Mouse (Mus musculus) 3134 (cell line): ENCODE data around the gene Wdr70.

Source experiments
- DNase-seq: peaks from one replicate; pipeline ENCODE4 v3.0.0-alpha.2; 2011; ENCODE audit warnings: low spot score; ENCODE audit not compliant: insufficient read length; ENCODE audit errors: extremely low read depth

Wdr70 gene

GRCm38 (mm10) chr15:7875879-7876278 lies 223.1 kb downstream of the Wdr70 start:
- DNase-seq: no peak

GRCm38 (mm10) chr15:7872473-7872872 lies 226.5 kb downstream of the Wdr70 start:
- no peak for DNase-seq

GRCm38 (mm10) chr15:7865305-7865704 lies 233.7 kb downstream of the Wdr70 start:
- no peak for DNase-seq

DNA sequence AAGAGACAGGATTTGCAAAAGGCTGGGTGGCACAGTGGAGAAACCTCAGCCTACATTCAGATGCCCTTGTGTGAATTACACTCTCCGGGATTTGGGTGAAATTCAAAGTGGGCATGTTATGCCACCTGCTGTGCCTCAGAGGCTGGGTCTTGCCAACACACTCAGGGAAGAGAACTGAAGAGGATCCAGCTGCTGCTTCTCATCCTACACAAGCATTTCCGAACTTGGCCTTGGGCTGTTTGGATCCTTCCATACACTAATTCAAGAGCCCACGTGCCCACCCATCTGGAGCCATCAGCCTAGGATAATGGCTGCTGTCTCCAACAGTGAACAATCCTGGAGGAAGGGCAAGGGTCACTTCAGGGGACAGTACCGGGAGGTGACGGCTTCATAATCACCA lies 235.7 kb downstream of the Wdr70 start:
- no peak for DNase-seq

DNA sequence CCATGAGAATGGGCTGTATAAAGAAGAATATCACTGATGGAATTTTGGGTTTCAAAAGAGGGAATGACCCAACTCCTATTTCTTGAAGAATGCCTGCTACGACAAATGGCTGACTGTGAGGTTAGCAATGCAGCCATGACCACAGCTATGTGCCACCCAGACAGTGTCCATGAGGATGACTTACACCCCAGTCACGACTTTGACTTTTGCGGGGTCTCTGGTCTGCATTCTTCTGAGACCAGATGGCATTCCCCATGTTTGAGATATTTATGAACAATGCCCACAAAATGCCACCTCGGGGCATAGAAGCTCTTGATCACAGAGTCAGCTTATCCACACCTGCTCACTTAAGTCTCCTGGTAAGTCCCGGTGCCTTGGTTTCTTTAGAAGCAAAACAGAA lies 236.1 kb downstream of the Wdr70 start:
- peak; percentile 90 for DNase-seq

DNA sequence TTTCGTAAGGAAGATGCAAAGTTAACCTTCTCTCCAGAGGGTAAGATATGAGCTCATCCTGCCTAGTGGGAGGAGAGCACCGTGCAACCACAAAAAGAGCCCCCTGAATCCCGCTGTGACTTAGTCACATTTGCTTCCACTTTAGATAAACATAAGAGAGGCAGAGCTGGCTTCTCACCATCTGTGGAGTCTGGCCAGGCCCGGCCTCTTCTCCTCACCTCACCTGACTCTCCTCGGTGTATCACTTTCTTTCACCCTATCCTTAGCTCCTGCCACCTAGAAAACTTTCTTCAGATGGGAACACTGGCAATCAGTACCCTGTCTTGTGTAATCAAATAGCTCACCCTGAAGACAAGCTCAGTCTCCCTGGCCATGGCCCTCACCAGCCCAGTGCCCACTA lies 240.2 kb downstream of the Wdr70 start:
- DNase-seq: peak; percentile 47

GRCm38 (mm10) chr15:7857418-7857817 lies 241.6 kb downstream of the Wdr70 start:
- DNase-seq: no peak

DNA sequence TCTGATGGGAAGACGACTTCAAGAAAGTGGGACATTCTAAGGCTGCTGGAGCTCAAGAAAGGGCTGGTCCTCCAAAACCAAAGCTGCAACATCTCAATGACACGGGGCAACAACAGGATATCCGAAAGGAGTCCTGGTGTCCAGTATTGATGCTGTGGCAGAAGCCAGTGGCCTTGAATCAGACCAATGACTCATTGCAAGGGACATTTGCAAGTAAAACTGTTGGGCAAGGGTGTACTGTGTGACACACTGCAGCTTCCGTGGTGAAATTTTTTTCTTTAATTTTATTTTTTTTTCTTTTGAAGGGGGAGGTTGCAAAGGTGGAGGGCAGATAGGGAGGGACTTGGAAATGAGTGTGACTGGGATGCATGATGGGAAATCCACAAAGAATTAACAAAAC lies 256.6 kb downstream of the Wdr70 start:
- peak; percentile 53 for DNase-seq

DNA sequence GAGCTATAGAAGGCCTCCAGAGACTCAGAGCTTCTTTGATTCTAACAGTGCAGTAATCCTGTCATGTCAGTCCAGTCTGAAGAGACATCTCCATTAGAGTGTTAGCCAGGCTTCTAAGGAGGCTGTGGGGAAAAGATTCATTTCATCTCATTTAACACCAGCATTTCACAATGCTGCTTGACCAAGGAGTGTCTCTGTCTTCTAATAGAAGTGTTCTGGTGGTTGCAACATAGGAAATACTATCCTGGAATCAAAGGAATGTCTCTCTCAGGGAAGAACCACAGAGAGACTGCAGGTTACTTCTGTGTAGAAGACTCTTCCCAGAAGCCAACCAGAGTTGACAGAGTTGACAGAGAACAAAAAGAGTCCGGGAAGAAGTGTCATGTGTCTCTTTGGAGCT lies 257.3 kb downstream of the Wdr70 start:
- DNase-seq: no peak

DNA sequence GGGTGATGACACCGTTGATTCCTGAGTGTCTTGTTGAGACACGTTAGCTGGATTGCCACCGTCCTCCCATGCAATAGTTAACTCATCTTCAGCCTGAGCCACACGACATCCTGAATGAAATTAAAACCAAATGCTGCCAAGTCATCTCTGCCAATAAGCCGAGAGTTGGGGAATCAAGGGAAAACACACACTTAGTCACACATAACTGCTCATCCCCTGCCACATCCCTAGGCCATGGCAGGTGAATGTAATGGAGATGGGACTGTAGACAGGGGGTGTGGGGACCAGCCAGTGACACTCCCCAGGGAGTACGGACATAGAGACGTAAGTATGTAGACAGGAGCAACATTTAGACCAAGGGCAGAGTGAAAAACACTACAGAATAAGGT lies 260.1 kb downstream of the Wdr70 start:
- no peak for DNase-seq

GRCm38 (mm10) chr15:7838060-7838920 lies 260.7 kb downstream of the Wdr70 start:
- DNase-seq: peak; percentile 78

GRCm38 (mm10) chr15:7835404-7835803 lies 263.6 kb downstream of the Wdr70 start:
- DNase-seq: no peak

DNA sequence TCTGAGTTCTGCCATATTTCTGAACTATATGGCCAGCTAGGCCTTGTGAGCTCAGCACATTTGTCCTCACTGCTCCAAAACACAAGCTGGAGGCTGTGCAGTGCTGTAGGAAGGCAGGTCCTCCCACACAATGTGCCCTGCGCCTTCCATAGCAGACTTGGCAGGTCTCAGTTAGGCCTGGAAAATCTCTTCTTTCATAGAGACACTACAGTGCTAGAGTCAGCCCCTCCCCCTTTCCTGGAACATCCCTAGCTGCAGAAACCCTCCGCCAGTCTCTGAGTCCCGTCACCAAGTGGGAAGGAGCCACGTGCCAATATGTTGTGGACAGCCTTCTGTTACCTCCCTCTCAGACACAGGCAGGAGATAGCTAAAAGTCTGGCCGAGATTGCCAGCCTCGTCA lies 273.5 kb downstream of the Wdr70 start:
- no peak for DNase-seq

GRCm38 (mm10) chr15:7823886-7824285 lies 275.1 kb downstream of the Wdr70 start:
- DNase-seq: no peak
